Mouse (Mus musculus) right cerebral cortex, postnatal 10 days (tissue): ENCODE measurements at regions not wholly inside any gene's neighbourhood (a gene's known extent, or its start where the extent isn't known, plus 50 kb on each side); places are given as distances from the start of the nearest gene placed in this dataset.
A peak's percentile ranks its signal among the peaks of the same experiment; 100 is the strongest.

Source experiments
- DNase-seq, 2 experiments: peaks; one replicate each; pipeline ENCODE4 v3.0.0; 2021; ENCODE audit warnings: low spot score in 2 of 2

GRCm38 (mm10) chr1:48866926-48867325, 1974.3 kb upstream of the Slc39a10 start:
- no peak for DNase-seq

- DNase-seq: no peak
Observed at GRCm38 (mm10) chr1:48881373-48881772, 1988.7 kb upstream of the Slc39a10 start.

- peak in 1 of 2 experiments; percentile 23 for DNase-seq
Observed at GRCm38 (mm10) chr1:48893571-48893970, 2000.9 kb upstream of the Slc39a10 start.

GRCm38 (mm10) chr1:48916419-48916818, 1984.0 kb upstream of the Tmeff2 start:
- no peak for DNase-seq

GRCm38 (mm10) chr1:48943126-48943525, 1957.3 kb upstream of the Tmeff2 start:
- DNase-seq: no peak

- no peak for DNase-seq
Observed at GRCm38 (mm10) chr1:48943826-48944225, 1956.6 kb upstream of the Tmeff2 start.
